Mouse (Mus musculus): ENCODE results near the gene Mpeg1. TPM values are rescaled to one million over a fixed set of nuclear protein-coding genes. Genes with fewer than 3 reads are reported as not detected.

Gene Mpeg1
- polyA plus RNA-seq, 1 experiment = not detected

DNA sequence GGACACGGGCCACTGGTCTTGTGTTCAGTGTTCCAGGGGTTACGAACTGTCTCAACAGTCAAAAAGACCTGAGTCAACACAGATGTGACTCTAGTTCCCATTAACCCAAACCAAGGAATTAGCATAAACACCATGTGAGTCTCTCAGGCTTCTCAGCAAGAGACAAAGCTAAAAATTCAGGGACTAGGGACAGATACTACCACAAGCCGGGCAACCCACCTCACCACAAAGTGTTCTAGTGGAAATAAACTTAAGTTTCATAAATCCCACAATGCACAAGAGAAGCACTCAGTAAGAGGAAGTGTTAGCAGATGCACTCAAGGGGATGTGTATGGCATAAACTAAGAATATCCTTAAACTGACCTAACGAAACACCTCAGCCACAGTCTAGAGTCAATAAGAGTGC, 25.6 kb upstream of the Mpeg1 start:
- no peak for TF ChIP-seq POLR2A (IDR thresholded peaks at IDR 0.05; ENCODE audit: insufficient read depth, low read depth, low read length)
- TF ChIP-seq CTCF (IDR thresholded peaks at IDR 0.05; ENCODE audit: insufficient read depth, low read depth, low read length) = no peak
- Histone ChIP-seq H3K27ac (ENCODE audit: insufficient read depth, low read depth, low read length) (no peak overlapping the region), H3K4me1 (ENCODE audit: control insufficient read depth, insufficient read depth, low read length) (no peaks in the 10 kb centered on the region), H3K4me3 (ENCODE audit: insufficient read depth, low read depth, low read length) (no peak overlapping the region)
- WGBS = 89% methylated on average over 4 of the region's 4 CpGs

DNA sequence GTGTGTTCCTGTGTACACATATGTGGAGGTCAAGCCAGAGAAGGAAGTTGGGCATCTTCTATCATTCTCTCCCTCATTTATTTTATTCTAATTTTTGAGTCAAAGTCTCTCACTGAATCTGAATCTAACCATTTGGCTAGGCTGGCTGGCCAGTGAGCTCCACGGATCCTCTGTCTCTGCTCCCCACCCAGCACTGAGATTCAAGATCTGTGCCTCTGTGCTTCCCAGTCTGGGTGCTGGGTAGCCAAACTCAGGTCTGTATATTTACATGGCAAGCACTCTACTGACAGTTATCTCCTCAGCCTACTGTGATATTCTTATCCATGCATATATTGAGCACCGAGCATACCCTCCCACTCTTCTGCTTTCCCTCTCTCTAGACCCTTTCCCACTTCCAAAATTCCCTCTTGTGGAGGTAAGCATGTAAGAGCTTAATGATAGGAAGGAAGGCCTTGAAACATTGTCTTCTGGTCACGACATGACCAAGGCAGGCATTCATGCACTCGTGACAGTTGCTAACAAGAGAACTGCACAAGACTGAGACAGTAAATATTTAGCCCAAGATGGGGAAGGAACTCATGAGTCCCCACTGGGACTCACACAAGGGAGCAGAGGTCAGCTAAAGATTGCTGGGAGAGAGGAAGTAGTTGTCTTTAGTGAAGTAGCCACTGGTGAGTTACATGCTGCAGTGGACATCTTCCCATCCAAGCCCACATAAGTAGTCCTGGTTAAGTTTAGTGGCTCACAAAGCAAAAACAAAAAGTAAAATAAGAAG, 24.6 kb upstream of the Mpeg1 start:
- no peak for TF ChIP-seq POLR2A (IDR thresholded peaks at IDR 0.05; ENCODE audit: insufficient read depth, low read depth, low read length)
- WGBS = 77% methylated on average over 4 of the region's 4 CpGs
- Histone ChIP-seq H3K4me3 (ENCODE audit: insufficient read depth, low read depth, low read length) (no peak overlapping the region), H3K27ac (ENCODE audit: insufficient read depth, low read depth, low read length) (no peak overlapping the region), H3K4me1 (ENCODE audit: control insufficient read depth, insufficient read depth, low read length) (no peaks in the 10 kb centered on the region)

DNA sequence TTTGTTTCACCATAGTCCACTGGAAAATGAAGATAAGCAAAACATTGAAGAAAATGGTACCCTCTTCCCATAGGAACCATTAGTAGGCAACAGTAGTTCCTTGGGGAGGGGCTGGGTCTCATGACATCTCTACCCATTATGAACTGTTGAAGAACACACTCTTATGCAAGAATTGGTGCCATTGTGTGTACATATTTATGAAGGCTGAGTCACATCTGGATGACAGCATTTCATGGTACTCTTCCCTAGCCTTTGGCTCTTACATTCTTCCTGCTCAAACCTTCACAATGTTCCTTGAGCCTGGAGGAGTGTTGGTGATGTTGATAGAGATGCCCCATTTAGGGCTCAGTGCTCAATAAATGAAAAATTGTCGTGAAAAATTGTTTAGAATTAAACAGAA, 21.0 kb upstream of the Mpeg1 start:
- no peaks in the 10 kb centered on the region for H3K4me1 ChIP-seq (ENCODE audit: control insufficient read depth, insufficient read depth, low read length)
- TF ChIP-seq CTCF (IDR thresholded peaks at IDR 0.05; ENCODE audit: insufficient read depth, low read depth, low read length) = no peak
- no peak for TF ChIP-seq POLR2A (IDR thresholded peaks at IDR 0.05; ENCODE audit: insufficient read depth, low read depth, low read length)
- H3K27ac ChIP-seq (ENCODE audit: insufficient read depth, low read depth, low read length) = no peak overlapping the region
- 43% methylated on average over 1 of the region's 1 CpGs for WGBS
- H3K4me3 ChIP-seq (ENCODE audit: insufficient read depth, low read depth, low read length) = no peak overlapping the region

DNA sequence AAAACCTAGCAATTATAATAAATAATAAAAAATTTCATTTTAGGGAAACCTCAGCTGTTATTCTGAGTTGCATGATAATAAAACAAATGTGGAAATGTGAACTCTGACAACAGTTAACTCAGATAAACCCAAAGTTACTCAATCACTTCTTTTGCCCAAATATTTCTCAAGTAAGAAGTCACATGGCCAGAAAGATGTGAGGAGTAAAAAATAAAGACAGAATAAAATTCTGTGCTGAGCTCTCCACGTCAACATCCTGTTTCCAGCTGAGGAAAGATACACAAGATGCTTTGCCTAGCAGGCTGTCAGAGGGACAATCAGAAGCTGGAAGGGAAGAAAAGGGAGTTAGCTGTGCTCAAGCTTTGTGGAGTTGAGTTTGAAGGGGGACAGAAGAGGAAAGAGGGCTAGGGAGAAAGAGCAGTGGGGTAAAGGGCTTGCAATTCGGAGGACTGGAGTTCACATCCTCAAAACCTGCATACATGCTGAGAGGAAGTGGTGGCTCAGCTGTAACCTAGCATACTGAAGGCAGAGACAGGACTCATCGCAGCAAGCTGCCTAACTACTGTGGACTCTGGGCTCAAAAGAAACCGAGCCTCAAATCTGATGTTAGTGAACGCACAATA, 20.4 kb upstream of the Mpeg1 start:
- Histone ChIP-seq H3K4me1 (ENCODE audit: control insufficient read depth, insufficient read depth, low read length) (no peaks in the 10 kb centered on the region), H3K27ac (ENCODE audit: insufficient read depth, low read depth, low read length) (no peak overlapping the region), H3K4me3 (ENCODE audit: insufficient read depth, low read depth, low read length) (no peak overlapping the region)
- TF ChIP-seq POLR2A (IDR thresholded peaks at IDR 0.05; ENCODE audit: insufficient read depth, low read depth, low read length) (no peak), CTCF (IDR thresholded peaks at IDR 0.05; ENCODE audit: insufficient read depth, low read depth, low read length) (no peak)
- WGBS = 56% methylated on average over 5 of the region's 5 CpGs

DNA sequence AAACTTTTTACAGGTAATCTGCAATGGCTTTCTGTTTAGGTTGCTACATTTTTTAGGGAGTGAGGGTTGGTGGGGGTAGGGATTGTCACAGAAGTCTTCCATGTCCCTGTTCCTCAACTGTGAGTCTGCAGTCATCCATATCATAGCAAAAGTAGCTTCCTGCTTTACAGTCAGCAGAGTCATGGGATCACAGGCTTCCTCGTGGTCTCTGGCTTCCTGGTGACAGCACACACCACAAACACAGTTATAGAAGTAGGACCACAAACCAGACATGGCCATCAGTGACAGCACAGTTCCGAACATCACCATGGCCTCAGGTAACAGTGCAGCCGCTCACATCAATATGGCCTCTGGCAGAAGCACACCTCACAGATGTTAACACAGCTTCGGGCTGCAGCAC, 18.0 kb upstream of the Mpeg1 start:
- WGBS = 76% methylated on average over 4 of the region's 4 CpGs
- no peaks in the 10 kb centered on the region for H3K4me1 ChIP-seq (ENCODE audit: control insufficient read depth, insufficient read depth, low read length)
- no peak overlapping the region for H3K27ac ChIP-seq (ENCODE audit: insufficient read depth, low read depth, low read length)
- H3K4me3 ChIP-seq (ENCODE audit: insufficient read depth, low read depth, low read length) = no peak overlapping the region
- TF ChIP-seq POLR2A (IDR thresholded peaks at IDR 0.05; ENCODE audit: insufficient read depth, low read depth, low read length) (no peak), CTCF (IDR thresholded peaks at IDR 0.05; ENCODE audit: insufficient read depth, low read depth, low read length) (no peak)

DNA sequence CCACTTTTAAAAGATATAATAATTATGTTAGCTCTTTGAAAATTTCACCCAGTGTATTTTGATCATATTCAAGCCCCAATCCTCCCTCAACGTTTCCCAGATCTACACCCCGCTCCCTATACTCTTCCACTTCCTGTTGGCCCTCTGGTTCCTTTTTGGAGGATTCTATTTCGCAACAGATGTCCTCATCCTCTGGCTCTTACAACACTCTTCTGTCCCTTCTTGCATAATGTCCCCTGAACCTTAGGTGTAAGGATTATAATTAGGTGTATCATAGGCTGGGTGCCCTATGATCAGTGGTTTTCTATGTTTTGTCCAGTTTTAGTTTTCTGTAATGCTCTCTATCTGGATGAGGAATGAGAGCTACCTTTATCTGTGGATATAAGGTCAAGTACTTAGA, 15.6 kb upstream of the Mpeg1 start:
- Histone ChIP-seq H3K27ac (ENCODE audit: insufficient read depth, low read depth, low read length) (no peak overlapping the region), H3K4me1 (ENCODE audit: control insufficient read depth, insufficient read depth, low read length) (no peaks in the 10 kb centered on the region), H3K4me3 (ENCODE audit: insufficient read depth, low read depth, low read length) (no peak overlapping the region)
- 85% methylated on average over 3 of the region's 3 CpGs for WGBS
- TF ChIP-seq CTCF (IDR thresholded peaks at IDR 0.05; ENCODE audit: insufficient read depth, low read depth, low read length) = no peak
- TF ChIP-seq POLR2A (IDR thresholded peaks at IDR 0.05; ENCODE audit: insufficient read depth, low read depth, low read length) = no peak

DNA sequence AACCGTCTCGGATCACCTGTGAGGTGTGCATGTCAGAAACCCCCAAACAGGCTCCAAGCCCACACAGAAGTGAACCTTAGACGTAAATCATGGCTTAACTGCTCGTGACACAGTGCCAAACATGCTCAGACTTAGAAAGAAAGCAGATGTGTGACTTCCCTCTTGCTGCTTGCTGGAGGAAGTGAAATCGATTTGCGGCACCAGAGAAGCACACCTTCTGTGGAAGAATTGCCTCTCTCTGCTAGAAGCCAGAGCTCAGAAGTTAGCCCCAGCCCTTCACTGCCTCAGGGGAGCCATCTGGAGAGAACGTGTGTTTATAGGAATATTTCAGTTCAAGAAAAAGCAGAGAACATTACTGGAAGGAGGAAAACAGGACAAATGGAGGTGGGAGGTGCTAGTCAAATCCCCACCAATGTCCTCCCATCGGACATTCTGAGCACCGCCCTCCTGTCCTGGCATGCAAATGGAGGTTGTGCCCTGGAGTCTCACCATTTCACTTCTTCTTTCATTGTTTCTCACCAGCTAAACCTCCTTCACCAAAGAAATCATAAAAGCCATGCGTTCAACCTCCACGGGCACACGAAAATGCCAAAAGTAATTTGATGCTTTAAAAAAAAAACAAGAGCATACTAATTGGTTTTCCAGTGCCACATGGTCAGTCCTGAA, 3.0 kb upstream of the Mpeg1 start:
- TF ChIP-seq CTCF (IDR thresholded peaks at IDR 0.05; ENCODE audit: insufficient read depth, low read depth, low read length) (no peak), POLR2A (IDR thresholded peaks at IDR 0.05; ENCODE audit: insufficient read depth, low read depth, low read length) (no peak)
- WGBS = 75% methylated on average over 12 of the region's 12 CpGs
- H3K27ac ChIP-seq (ENCODE audit: insufficient read depth, low read depth, low read length) = no peak overlapping the region
- no peaks in the 10 kb centered on the region for H3K4me1 ChIP-seq (ENCODE audit: control insufficient read depth, insufficient read depth, low read length)
- no peak overlapping the region for H3K4me3 ChIP-seq (ENCODE audit: insufficient read depth, low read depth, low read length)

DNA sequence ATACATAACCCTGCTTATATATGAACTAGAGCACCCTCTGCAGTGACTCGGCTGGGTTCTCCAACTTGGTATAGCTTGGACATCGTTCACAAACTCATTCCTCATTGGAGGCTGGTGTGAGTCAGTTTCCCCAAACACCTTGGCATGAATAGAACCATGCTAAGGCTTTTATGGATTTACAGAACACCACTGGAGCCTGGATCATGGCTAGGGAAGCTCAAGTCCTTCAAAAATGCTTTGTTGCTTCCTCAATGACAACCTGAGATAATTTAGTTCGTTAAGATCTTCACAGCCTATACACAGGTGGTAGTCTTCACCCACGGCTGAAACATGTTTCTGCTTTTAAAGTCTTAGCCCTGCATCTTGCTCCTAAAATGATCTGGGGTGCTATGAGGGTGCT, 1.1 kb upstream of the Mpeg1 start:
- no peak overlapping the region for H3K27ac ChIP-seq (ENCODE audit: insufficient read depth, low read depth, low read length)
- TF ChIP-seq CTCF (IDR thresholded peaks at IDR 0.05; ENCODE audit: insufficient read depth, low read depth, low read length) (no peak), POLR2A (IDR thresholded peaks at IDR 0.05; ENCODE audit: insufficient read depth, low read depth, low read length) (no peak)
- 82% methylated on average over 4 of the region's 4 CpGs for WGBS

More for the DNA sequence above, 1.1 kb upstream of the Mpeg1 start:
- no peaks in the 10 kb centered on the region for H3K4me1 ChIP-seq (ENCODE audit: control insufficient read depth, insufficient read depth, low read length)
- H3K4me3 ChIP-seq (ENCODE audit: insufficient read depth, low read depth, low read length) = no peak overlapping the region

All from olfactory bulb, adult 2 months (tissue).